Mouse (Mus musculus): ENCODE results near the gene Ltbp2. TPM values are rescaled to one million over a fixed set of nuclear protein-coding genes. Genes with fewer than 3 reads are reported as not detected.

The Ltbp2 gene
- total RNA-seq, 2 experiments from 2014 or later = 0.78 to 1.6 TPM

DNA sequence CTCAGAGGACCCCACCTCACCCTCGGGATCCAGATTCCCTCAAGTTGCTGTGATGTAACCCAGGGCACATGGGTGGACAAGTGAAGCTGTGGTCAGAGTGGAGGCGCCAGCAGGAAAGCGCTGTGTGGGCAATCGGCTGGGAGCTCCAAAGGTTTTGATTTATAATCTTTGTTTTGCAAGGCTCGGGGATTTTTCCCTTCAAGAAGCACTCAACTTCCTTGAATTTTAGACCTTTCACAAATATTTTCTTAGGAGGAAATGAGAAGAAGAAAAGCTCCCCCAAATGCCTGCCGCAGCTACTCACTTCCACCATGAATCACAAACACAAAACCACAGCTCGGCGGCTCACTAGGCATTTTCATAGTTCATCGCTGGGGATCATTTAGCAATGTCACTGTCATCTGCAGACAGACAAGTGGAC lies 29.7 kb downstream of the Ltbp2 start:
- intact Hi-C loops (cut with DNase I) = no loop called here
- H3K4me3 ChIP-seq = no peak overlapping the region
- no peak overlapping the region for H3K27ac ChIP-seq
- no peak for DNase-seq
- no peak for TF ChIP-seq CTCF (IDR thresholded peaks at IDR 0.05)

DNA sequence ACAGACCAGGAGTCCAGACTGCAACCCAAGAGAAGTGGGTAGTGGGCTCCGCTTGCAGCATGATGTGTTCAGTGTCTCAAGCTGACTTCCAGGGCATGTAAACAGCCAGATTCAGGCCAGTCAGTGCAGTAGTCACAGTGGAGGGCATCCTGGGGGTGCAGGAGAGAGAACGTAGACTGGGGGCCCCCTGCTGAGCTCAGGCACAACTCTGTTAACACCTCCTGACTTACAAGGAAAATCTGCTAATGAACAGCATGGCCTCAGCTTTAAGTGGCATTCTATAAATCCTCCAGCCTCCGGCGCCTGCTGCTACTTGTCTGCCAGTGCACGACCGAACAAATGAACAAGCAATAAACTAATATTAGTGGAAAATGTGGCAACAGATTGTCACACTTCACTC lies 33.6 kb downstream of the Ltbp2 start:
- no peak overlapping the region for H3K27ac ChIP-seq
- intact Hi-C loops (cut with DNase I) = no loop called here
- no peak for TF ChIP-seq CTCF (IDR thresholded peaks at IDR 0.05)
- no peak for DNase-seq
- H3K4me3 ChIP-seq = no peak overlapping the region

DNA sequence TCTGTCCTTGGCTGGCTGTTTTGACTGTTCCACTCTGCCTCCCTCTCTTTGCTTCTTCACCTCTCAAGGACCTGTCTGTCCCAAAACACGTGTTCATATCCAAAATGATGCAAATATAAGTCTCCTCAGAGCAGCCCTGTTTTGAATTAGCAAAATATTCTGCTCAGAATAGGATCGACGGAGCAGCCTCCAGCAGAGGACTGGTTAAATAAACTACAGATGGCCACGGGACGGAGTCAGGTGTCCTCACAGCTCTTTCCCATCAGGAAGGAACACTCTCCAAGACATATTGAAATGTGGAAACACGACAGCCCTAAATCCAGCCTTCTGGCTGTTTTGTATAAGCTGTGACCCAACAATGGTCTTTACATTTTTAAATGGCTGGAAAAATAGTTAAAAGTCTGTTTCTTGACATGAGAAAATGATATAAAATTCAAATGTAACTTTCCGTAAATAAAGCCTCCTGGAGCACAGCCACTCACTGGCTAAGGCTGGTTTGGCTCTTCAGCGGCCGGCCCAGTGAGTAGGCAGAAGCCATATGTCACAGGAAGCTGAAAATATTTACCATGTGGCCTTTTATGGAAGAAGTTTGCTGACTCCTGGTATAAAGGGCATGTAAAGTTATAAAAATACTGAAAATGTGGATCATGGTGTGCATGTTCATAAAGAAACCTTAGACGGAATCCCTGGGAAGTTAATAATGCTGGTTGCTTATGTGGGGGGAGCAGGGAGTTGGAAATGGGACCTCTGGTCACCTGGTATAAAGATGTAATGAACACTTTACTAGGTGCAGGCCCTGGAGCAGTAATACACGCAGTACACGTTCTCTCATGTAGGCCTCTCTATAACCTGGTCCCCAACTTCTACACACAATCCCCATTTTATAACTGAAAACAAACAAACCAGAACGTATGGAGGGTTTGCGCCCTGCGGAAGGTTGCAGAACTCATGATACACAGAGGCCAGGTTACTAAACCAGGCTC lies 34.9 kb downstream of the Ltbp2 start:
- no peak overlapping the region for H3K4me3 ChIP-seq
- H3K27ac ChIP-seq = no peak overlapping the region
- intact Hi-C loops (cut with DNase I) = no loop called here

DNA sequence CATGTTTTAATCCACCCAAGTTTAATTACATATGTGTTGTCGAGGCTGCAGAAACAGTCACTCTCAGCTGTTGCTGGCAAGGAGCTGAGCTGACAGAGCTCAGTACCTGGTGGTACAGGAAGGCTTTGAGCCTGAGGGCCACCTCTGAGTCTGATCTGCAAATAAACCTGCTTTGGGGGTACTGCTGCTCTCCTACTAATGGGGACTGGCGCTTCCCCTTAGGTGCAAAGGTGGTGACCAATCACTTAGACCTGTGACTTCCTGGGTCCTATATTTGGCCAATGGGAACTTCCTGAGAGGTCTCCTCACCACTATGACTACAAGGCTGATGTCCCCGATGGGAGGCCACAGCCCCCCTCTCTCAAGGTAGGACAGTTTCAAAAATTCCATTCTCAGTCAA lies 35.6 kb downstream of the Ltbp2 start:
- no peak for DNase-seq
- intact Hi-C loops (cut with DNase I) = no loop called here
- Histone ChIP-seq H3K27ac (no peak overlapping the region), H3K4me3 (no peak overlapping the region)
- no peak for TF ChIP-seq CTCF (IDR thresholded peaks at IDR 0.05)

More for the DNA sequence above, 34.9 kb downstream of the Ltbp2 start:
- no peak for DNase-seq
- no peak for TF ChIP-seq CTCF (IDR thresholded peaks at IDR 0.05)

DNA sequence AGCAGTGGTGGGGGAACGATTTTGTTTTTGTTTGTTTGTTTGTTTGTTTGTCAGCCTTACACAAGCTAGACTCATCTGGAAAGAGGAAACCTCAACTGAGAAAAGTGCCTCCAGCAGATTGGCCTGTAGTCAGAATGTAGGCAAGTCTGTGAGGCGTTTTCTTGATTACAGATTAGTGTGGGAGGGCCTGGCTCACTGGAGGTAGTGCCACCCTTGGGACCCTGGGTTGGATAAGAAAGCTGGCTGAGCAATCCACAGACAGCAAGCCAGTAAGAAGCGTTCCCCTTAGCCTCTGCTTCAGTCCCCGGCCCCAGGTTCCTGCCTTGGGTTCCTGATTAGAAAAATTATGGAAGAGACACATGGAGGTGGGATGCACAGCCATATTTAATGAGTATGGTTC lies 36.4 kb downstream of the Ltbp2 start:
- TF ChIP-seq CTCF (IDR thresholded peaks at IDR 0.05) = no peak
- Histone ChIP-seq H3K4me3 (no peak overlapping the region), H3K27ac (no peak overlapping the region)
- DNase-seq = no peak
- intact Hi-C loops (cut with DNase I) = no loop called here

DNA sequence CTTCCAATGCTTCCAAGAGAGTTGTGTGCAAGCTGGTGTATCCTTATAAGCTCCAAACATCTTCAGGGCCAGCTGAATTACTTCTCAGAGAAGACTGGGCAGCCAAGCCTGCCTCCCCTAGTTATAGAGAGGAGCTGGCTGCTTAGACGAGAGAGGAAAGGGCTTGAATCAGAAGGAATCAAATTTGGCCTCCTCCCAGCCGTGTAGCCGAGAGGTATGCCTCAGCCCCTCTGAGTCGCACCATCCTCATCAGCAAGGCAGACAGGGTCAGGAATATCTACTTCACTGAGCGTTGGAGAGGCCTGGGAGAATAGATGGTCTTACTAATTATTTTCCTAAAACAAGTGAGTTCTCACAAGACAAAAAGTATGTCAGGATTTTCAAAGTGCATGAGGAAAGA lies 40.7 kb downstream of the Ltbp2 start:
- DNase-seq = no peak
- H3K27ac ChIP-seq = no peak overlapping the region
- no peak for TF ChIP-seq CTCF (IDR thresholded peaks at IDR 0.05)
- no peak overlapping the region for H3K4me3 ChIP-seq
- intact Hi-C loops (cut with DNase I) = no loop called here

DNA sequence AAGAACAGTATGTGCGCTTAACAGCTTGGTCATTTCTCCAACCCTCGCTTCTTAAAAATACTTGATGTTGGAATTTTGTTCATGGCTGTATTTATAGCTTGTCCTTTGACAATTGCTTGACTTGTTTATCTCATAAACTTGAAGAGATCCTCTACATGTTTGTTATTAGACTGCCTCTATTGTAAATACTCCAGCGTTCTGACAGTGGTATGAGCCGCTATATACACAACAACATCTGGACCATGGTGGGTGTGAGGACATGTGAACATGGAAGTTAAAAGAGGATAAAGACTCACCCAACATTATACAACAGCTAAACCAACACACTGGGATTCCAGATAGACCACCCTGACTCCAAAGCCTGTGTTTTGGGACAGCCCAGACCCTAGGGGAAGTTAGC lies 41.6 kb downstream of the Ltbp2 start:
- no peak for DNase-seq
- no peak for TF ChIP-seq CTCF (IDR thresholded peaks at IDR 0.05)
- Histone ChIP-seq H3K4me3 (no peak overlapping the region), H3K27ac (no peak overlapping the region)
- intact Hi-C loops (cut with DNase I) = no loop called here

DNA sequence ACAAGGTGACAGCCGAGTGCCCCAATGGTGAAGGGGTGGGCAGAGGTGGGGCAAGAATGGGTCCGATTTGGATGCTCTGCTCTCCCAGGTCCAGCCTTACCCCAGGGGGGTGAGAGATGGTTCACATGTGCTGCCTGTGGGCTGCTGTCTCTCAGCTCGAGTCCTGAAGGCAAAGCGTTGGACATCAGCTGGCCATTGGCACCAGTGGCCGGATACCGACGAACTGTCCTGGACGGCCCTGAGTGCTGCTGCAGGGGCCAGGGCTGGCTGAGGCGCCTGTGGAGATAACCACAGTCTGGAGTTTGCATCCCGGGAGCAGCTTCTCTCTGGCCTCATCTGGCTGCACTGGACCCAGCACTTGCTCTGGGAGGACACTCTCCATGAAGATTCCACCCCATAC lies 44.7 kb downstream of the Ltbp2 start:
- peak; percentile 47 for DNase-seq
- Histone ChIP-seq H3K4me3 (no peak overlapping the region), H3K27ac (peak overlapping the region; percentile 67)
- intact Hi-C loops (cut with DNase I) = no loop called here
- TF ChIP-seq CTCF (IDR thresholded peaks at IDR 0.05) = no peak

DNA sequence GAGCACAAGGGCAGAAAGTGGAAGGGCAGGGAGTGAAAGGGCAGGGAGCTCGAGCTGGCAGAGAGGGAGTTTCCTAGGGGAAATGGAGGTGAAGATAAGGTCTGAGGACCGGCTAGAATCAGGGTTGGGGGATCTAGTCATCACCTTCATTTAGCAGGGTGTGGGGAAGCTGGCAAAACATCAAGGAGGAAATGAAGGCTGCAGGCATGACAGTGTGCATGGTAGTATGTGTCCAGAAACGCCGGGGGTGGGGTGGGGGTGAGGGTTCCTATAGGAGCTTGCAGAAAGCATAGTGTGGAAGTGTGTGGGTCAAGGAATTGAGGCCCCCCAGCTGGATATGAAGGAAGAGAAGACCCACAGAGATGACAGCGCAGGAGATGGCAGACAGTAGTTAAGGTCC lies 45.2 kb downstream of the Ltbp2 start:
- no peak for TF ChIP-seq CTCF (IDR thresholded peaks at IDR 0.05)
- H3K4me3 ChIP-seq = no peak overlapping the region
- DNase-seq = peak; percentile 51
- H3K27ac ChIP-seq = peak overlapping the region; percentile 67
- intact Hi-C loops (cut with DNase I) = no loop called here

DNA sequence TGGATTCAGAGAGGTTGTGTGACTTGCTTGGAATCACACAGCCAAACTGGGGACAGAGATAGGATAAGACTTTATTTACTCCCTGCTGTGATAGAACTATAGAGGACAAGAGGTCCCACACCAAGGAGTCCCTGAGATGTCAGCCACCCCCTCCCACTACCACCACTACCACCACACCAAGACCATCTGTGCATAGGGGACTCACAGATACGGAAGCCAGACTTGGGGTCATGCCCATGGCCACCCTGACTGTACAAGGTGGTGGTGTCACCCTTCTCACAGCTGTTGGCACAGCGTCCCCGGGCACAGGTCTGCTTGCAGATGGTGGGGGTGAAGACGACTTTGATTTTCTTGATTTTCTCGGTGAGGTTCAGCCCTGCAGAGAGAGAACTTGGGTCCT lies 45.9 kb downstream of the Ltbp2 start:
- Histone ChIP-seq H3K27ac (peak overlapping the region; percentile 67), H3K4me3 (no peak overlapping the region)
- intact Hi-C loops (cut with DNase I) = no loop called here
- no peak for DNase-seq
- TF ChIP-seq CTCF (IDR thresholded peaks at IDR 0.05) = no peak

DNA sequence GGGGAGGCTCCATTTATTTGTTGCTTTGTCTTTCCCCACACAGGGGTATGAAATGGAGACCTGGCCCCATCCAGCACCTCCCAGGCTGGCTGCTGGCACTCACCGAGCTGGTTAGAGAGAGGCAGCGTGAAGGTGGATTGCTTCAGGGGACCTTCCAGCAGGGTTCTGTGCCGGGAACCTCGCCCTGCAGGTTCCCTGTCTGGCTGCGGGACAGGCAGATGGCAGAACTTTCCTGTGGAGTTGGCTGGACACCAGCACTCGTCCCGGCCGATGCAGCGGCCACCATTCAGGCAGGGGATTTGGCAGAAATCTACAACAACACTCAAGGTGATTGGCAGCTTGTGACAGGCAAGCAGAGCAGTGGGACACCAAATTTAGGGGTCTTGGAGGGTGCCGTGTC lies 46.4 kb downstream of the Ltbp2 start:
- no peak for TF ChIP-seq CTCF (IDR thresholded peaks at IDR 0.05)
- intact Hi-C loops (cut with DNase I) = no loop called here
- no peak for DNase-seq

DNA sequence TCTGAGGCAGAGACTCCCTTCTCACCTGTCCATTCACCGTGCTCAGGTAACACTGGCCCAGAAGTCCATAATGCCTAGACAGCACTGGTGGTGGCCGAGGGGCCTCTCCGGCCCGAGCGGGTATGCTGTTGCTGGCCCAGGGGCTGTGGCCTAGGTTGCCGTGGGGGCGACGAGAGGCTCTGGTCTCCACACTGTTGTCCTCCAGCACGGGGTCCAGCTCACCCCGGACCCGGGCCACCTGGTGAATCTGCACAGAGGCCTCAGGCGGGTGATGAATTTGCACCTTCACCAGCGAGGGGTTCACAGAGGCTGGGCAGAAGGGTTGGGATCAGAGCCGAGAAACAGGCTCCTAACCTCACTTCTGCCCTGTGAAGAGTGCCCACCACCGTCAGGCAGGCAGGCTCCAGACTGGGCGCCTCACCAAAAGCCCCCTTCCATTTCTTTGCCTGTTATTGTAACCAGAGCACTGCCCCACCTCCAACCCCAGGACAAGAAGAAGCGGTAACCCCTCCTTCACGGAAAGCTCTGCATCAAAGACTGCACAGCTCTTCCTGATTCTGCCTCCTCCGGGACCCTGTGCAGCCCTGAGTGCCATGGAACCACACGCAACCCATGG lies 47.1 kb downstream of the Ltbp2 start:
- intact Hi-C loops (cut with DNase I) = no loop called here
- no peak for TF ChIP-seq CTCF (IDR thresholded peaks at IDR 0.05)
- no peak overlapping the region for H3K27ac ChIP-seq

More for the DNA sequence above, 46.4 kb downstream of the Ltbp2 start:
- Histone ChIP-seq H3K27ac (no peak overlapping the region), H3K4me3 (no peak overlapping the region)

DNA sequence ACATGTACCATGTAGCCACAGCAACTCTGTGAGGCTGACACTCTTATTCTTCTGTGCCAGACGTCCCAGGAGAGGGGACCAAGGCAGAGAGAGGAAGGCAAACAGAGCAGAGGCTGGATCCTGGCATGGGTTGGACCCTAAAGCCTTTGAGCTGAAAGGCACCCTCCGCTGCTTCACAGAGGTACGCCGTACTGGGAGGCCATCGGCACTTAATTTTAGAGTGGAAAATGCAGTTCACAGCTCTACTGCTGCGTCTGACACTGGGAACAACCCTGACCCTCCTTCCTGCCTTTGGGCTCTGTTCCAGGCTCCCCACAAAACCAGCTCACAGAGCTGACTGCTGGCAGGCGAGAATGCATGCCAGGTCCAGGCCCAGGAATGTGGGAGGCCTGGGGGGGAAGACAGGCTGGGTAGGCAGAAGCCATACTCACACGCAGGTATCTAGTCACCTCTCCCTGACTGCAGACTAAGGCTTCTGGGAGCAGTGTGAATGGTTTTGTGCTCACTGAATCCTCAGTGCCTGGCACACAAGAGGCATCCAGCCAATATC lies 48.9 kb downstream of the Ltbp2 start:
- Histone ChIP-seq H3K4me3 (no peak overlapping the region), H3K27ac (no peak overlapping the region)
- TF ChIP-seq CTCF (IDR thresholded peaks at IDR 0.05) = no peak
- DNase-seq = no peak
- intact Hi-C loops (cut with DNase I) = no loop called here

More for the DNA sequence above, 47.1 kb downstream of the Ltbp2 start:
- no peak overlapping the region for H3K4me3 ChIP-seq
- no peak for DNase-seq

All from gastrocnemius, adult 2 months (tissue).